Mouse (Mus musculus) ovary, adult 10 weeks (tissue): ENCODE data around the gene Krt27. TPM values are rescaled to one million over a fixed set of nuclear protein-coding genes. Genes with fewer than 3 reads are reported as not detected.

Experiments used
- polyA plus RNA-seq: library from polyadenylated mRNA; stranded (reverse); fragments of 350-450 nt; fragmentation: Illumina TruSeq; extraction: RNeasy Lipid Tissue Mini Kit (QIAGEN cat#74804); gene quantifications from one replicate; pipeline ENCODE4 v1.2.3, GENCODE M21; 2014

Gene Krt27
- not detected for polyA plus RNA-seq

GRCm38 (mm10) chr11:99351004-99351403 lies at the start of gene Krt27:
Gene Krt27, minus strand, starts transcription at chr11:99351104.

GRCm38 (mm10) chr11:99389264-99389663 lies 38.4 kb upstream of the Krt27 start, which contains the start of gene Krt10:
Gene Krt10, minus strand, starts transcription at chr11:99389364.

GRCm38 (mm10) chr11:99374803-99375202 lies 23.9 kb upstream of the Krt27 start, which contains the start of gene Krt28:
Gene Krt28, minus strand, starts transcription at chr11:99374903.

DNA sequence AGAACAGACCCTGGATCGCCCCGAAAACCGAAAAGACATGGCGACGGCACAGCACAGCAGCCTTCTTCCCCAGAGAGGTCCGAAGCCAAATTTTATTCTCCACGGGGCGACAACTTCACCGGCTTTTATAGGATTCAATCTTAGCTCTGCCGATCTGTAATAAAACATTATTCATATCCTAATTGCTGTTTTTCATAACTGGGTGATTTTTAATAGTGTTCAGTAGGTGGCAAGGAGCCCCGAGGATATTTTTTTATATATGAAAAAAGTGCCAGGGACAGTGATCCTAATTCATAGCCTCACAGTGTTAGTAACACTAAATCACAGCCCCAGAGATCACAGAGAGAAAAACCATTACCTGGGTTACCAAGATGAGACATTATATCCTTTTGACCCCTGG lies 13.0 kb downstream of the Krt27 start, which contains the start of gene Krt26:
Gene Krt26 (minus strand): TSS at position 101 of the 400 bp plus-strand sequence.

DNA sequence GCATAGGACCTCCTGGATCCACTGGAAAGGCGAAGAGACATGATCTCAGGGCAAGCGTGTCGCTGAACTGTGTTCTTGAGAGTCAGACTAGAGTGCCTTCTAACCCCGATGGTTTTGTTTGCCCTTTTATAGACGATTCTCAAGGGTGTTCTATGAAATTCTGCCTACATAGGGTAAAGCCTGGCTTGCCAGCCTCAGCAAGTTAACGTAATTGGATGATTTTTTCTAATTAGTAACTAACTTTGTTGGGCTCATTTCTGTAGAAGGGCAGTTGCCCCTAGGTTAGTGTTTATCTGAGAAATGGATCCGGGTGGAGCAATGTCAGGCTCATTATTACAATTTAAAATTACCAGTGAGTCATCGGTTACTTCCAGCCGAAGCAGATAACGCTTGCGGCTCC lies 28.1 kb downstream of the Krt27 start, which contains the start of gene Krt25:
Gene Krt25 (minus strand): TSS at position 101 of the 400 bp plus-strand sequence.

Other genes with a start within 250 kb of the Krt27 start
- not detected for gene Ccr7, start 196.0 kb downstream of the Krt27 start, polyA plus RNA-seq
- gene Smarce1, start 120.1 kb downstream of the Krt27 start, polyA plus RNA-seq = 295 TPM
- 0.46 TPM for gene Krt222, start 107.0 kb downstream of the Krt27 start, polyA plus RNA-seq
- gene Krt24, start 65.8 kb downstream of the Krt27 start, polyA plus RNA-seq = not detected
- gene Krt25, start 28.2 kb downstream of the Krt27 start, polyA plus RNA-seq = not detected
- gene Krt26, start 13.1 kb downstream of the Krt27 start, polyA plus RNA-seq = not detected
- gene Krt28, start 23.8 kb upstream of the Krt27 start, polyA plus RNA-seq = not detected
- gene Krt10, start 38.3 kb upstream of the Krt27 start, polyA plus RNA-seq = 13.0 TPM
- gene Krt12, start 71.2 kb upstream of the Krt27 start, polyA plus RNA-seq = not detected
- 3.6 TPM for gene Krt20, start 87.0 kb upstream of the Krt27 start, polyA plus RNA-seq
- 0.29 TPM for gene Krt23, start 142.0 kb upstream of the Krt27 start, polyA plus RNA-seq
- gene Krt39, start 170.2 kb upstream of the Krt27 start, polyA plus RNA-seq = not detected
- not detected for gene Krt40, start 192.1 kb upstream of the Krt27 start, polyA plus RNA-seq
- not detected for gene Krtap3-3, start 199.8 kb upstream of the Krt27 start, polyA plus RNA-seq
- not detected for gene Krtap3-2, start 205.7 kb upstream of the Krt27 start, polyA plus RNA-seq
- not detected for gene Gm11939, start 208.4 kb upstream of the Krt27 start, polyA plus RNA-seq
- gene Krtap3-1, start 215.5 kb upstream of the Krt27 start, polyA plus RNA-seq = not detected
- gene Krtap1-5, start 229.9 kb upstream of the Krt27 start, polyA plus RNA-seq = not detected
- not detected for gene Krtap1-4, start 232.6 kb upstream of the Krt27 start, polyA plus RNA-seq
- gene Krtap1-3, start 240.2 kb upstream of the Krt27 start, polyA plus RNA-seq = not detected
- gene Krtap9-3, start 247.0 kb upstream of the Krt27 start, polyA plus RNA-seq = not detected